Comparison of ENCODE assay signal across 1 mouse cellular context in the genomic region with DNA sequence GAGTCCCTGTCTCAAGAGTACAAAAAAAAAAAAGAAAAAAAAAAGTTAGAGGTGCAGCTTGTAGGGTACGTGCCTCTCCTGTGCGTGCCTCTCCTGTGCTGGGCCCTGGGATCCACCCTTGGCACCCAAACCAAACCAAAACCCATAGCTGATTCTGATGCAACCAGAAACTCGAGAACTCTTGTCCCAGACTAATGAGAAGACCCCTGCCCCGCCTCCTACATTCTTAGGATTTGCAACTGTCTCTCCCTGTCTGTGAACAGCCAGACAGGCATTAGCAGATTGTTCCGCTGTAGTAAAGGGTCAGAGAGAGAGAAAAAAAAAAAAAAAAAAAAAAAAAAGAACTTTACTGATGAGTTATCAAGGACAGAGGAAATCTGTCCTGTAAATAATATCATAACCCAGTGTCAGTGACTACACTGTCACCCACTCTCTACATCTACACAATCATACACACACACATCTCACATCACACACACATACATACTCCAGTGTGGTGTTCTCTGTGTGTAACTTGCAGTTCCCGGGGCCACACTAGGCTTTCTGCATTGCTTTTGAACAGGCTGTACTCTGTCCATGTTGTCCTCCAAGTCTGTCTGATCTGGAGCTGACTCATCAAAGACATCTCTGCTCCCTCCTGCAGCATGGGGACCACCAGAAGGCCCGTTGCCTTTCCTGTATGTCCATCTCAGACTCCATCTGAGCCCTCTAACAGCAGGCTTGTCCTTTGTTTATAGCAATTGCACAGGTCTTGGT.
TF ChIP-seq lines count a peak whose summit lies in the region.

No protein-coding gene starts in this region.

TF ChIP-seq in CH12.LX, 34 proteins besides CTCF, POLR2A, EP300 and RAD21:
- no peak for TF ChIP-seq NRF1 (IDR thresholded peaks at IDR 0.05; ENCODE audit: low read depth, low read length)
- peak; percentile 77 for TF ChIP-seq ZNF384 (IDR thresholded peaks at IDR 0.05; ENCODE audit: low read depth, low read length)
